Mouse (Mus musculus) v-Abl transformed pro-B cells (cell line): ENCODE measurements around the gene Zfp46.

Experiments
- in situ Hi-C, 2 experiments: fragments of 400-800 bp; cut with MboI; formaldehyde crosslinking; loops; one replicate each; pipeline ENCODE4 v1.15.1; 2025; ENCODE audit not compliant: unreplicated experiment in 2 of 2

Zfp46 gene

DNA sequence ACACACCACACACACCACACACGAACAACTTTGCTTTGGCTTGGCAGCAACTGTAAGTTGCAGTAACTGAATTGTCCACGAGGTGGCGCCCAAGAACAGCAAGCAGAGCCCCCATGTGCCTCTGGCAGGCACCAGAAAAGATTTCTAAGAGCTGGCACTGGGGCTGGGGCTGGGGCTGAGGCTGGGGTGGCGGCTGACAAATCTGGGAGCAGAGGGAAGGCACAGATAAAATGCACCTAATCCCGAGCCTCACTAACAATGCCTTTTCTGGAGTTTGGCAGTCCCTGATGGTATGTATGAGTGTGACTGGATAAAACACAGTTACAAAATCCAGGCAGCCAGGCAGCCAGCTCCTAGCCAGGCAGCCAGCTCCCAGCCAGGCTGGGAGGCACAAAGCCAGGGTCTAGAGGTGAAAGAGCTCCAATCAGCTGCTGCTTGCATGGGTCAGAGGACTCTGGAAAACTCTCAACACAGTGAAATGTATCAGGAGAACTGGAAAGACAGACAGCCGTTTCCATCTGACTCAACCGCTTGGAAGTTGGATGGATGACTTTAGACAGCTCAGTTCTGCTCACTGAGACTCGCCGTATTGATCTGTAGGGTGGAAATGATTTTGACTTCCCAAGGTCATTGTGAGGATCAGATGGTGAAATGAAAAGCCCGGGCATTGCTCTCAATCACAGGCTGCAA is 23.8 kb upstream of the Zfp46 start:
- in situ Hi-C loops, result loop anchor here (5.0 to 25.0 kb wide), 4 partner anchors 52 to 577 kb away; partner anchors contain the start of genes Ephb2 (in 1 of the 2), Hnrnpr (in 1 of the 2) and Lactbl1 (in 1 of the 2)

DNA sequence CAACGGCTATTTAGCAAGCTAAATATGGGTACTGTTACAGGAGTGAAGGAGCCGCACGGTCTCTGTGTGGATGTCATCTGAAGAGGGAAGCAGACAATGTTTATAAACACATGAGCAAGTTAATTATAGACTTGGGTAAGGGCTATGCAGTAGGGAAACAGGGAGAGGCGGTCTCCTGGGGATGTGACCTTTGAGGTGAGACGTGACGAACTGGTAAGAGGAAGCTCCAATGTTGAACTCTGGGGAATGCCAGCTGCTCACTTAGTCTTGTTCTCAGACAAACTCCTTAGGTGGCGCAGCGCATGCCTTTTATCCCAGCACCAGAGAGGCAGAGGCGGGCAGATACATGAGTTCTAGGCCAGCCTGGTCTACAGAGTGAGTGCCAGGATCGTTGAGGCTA is 22.6 kb upstream of the Zfp46 start:
- in situ Hi-C loops, result loop anchor here (5.0 to 25.0 kb wide), 4 partner anchors 50 to 575 kb away; partner anchors contain the start of genes Ephb2 (in 1 of the 2), Hnrnpr (in 1 of the 2) and Lactbl1 (in 1 of the 2)

DNA sequence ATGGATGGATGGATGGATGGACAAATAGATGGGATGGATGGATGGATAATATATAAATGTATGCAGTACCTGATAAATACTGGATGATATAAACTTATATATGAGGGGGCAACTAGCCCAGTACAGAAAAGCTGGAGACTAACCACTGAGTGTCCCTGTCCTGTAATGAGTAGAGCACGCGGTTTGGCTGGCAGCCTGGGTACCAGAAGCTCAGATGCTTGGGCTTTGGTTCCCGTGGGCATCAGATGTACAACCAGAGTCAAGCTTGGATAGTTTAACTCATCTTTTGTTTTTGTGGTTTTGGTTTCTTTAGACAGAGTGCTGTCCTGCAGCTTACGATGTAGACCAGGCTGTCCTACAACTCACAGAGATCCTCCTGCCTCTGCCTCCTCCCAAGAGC is 20.9 kb upstream of the Zfp46 start:
- in situ Hi-C loops, result loop anchor here (5.0 to 25.0 kb wide), 4 partner anchors 49 to 574 kb away; partner anchors contain the start of genes Ephb2 (in 1 of the 2), Hnrnpr (in 1 of the 2) and Lactbl1 (in 1 of the 2)

GRCm38 (mm10) chr4:136266716-136267343 is 17.7 kb upstream of the Zfp46 start:
- in situ Hi-C loops, result loop anchor here in 1 of 2 experiments (25.0 kb wide), 1 partner anchor 570 kb away; the partner anchor contains the start of gene Ephb2

- in situ Hi-C loops, result loop anchor here in 1 of 2 experiments (25.0 kb wide), 1 partner anchor 568 kb away; the partner anchor contains the start of gene Ephb2
These were observed 15.6 kb upstream of the Zfp46 start for GRCm38 (mm10) chr4:136268912-136269311.

DNA sequence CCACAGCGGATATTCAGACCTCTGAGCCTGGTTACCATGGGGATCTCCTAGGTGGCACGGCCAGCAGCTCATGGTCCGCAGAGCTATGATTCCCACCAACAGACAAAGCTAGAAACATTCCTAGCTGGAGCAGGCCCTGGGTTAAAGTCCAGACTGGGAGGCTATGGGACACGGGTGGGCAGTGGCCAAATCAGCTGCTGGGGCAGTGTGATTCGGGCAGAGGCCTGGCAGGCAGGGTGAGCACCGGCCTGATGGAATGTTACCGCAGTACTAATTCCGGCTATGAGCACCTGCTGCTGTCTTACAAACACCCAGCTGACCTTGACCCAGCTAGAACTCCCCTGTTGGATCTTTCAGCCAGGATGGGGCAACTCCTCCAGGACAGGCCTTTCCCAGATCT is 13.8 kb upstream of the Zfp46 start:
- in situ Hi-C loops, result loop anchor here in 1 of 2 experiments (25.0 kb wide), 1 partner anchor 567 kb away; the partner anchor contains the start of gene Ephb2

DNA sequence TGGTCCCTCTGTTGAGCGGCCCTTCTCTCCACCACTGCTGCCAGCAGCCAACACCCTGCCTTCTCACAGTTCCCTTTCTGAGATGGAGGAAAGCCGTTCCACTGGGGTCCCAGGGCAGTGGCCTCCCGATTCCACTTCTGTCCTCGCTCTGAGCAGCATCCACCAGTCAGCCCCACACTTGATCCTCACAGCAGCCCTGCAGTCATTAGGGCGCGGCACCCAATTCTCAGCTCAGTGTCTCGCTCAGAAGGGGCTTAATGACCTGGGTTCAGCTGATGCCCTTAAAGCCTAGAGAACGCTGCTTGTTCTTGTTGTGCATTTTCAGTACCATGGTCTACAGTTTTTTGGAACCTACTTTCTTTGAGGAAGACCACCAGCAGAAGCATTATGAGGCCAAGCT is 3.4 kb upstream of the Zfp46 start:
- in situ Hi-C loops, result no loop called here

DNA sequence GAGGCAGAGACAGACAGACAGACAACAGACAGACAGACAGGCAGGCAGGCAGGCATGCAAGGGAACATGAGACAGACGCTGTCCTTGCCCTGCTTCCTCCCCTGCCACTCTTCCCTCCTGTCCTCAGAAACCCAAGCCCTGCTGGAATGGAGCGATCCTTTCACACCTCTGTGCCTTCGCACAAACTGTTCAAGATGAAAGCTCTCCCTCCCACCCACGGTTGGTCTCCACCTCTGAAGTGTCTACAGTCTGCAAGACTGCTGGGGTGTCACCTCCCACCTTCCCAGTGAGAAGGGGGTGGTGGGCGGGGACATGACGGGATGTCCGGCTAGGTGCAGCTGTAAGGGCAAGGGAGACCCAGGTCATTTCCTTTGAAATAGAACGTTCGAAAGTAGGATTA is 2.9 kb upstream of the Zfp46 start:
- in situ Hi-C loops, result no loop called here

- in situ Hi-C loops, result no loop called here
These were observed 1.6 kb upstream of the Zfp46 start for GRCm38 (mm10) chr4:136282621-136283480.

DNA sequence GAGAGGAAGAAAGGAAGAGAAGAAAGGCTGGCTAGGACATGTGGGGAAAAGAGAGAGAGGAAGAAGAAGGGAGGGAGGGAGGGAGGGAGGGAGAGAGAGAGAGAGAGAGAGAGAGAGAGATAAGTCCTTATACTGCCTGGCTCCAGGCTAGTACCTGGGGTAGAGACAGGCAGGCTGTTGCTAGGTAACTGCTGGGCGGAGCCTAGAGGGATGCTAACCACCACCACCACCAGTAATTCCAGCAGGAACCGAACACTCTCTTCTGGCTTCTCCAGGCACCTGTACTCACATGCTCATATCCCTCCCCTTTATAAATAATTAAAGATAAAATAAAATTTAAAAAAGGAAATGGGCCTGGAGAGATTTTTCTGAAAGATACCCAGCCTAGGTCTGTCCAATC is 700 bp upstream of the Zfp46 start:
- in situ Hi-C loops, result no loop called here

DNA sequence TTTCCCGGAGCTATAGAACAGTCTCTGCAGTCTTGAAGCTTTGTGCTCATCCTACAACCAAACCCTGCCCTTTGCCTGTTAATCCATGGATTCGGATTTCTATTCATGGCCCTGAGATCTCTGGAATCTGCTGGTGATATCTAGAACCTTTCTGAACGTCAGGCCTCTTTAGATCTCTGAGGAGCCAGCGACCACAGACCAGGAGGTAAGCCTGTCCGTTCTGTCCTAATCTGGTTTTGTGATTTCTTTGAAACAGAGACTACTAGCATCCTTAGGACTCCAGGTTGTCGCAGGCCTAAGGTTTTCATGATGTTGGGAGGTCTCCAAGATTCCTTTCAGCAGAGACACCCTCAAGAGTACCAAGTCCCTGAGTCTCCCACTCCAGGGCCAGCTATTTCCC is 408 bp downstream of the Zfp46 start:
- in situ Hi-C loops, result no loop called here

- in situ Hi-C loops, result no loop called here
These were observed 896 bp downstream of the Zfp46 start for GRCm38 (mm10) chr4:136285348-136285810.

DNA sequence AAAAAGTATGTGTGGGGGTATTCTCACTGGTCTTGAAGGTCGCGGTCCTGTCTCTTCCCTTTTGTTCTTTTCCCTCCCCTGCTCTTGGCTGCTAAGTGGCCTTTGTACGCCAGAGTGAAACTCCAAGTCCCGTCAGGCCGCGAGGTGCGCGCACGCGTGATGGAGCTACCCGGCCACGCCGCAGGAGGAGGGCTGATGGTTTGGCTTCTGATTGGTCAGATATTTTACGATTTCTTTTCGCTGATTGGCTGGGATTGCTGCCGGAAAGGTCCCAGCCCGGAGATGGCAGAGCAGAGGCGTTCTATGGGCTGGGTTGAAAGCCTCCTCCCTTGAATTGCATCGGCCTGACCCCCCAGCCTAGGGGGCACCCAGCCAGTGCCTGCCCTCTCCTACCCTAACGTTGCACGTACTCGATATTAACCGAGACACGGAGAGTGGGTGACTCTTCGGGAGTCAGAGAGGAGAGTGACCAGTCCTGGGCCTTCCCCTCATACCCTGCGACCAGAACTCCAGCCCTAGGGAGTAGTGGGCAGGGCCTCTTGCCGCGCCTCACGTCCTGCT is 1.4 kb downstream of the Zfp46 start:
- in situ Hi-C loops, result no loop called here

DNA sequence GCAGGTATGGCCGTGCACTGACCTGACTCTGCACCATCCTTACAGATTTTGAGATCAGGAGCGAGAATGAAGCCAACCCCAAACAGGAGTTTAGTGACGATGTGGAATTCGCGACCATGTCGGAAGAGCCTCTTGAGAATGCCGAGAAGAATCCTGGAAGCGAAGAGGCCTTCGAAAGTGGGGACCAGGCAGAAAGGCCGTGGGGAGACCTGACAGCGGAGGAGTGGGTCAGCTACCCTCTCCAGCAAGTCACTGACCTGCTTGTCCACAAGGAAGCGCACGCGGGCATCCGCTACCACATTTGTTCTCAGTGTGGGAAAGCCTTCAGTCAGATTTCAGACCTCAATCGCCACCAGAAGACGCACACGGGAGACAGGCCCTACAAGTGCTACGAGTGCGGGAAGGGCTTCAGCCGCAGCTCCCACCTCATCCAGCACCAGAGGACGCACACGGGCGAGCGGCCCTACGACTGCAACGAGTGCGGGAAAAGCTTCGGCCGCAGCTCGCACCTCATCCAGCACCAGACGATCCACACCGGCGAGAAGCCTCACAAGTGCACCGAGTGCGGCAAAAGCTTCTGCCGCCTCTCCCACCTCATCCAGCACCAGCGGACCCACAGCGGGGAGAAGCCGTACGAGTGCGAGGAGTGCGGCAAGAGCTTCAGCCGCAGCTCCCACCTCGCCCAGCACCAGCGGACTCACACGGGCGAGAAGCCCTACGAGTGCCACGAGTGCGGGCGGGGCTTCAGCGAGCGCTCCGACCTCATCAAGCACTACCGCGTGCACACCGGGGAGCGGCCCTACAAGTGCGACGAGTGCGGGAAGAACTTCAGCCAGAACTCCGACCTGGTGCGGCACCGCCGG is 5.7 kb downstream of the Zfp46 start:
- in situ Hi-C loops, result loop anchor here in 1 of 2 experiments (5.0 kb wide), 1 partner anchor 33 kb away; no protein-coding TSS in a partner anchor

DNA sequence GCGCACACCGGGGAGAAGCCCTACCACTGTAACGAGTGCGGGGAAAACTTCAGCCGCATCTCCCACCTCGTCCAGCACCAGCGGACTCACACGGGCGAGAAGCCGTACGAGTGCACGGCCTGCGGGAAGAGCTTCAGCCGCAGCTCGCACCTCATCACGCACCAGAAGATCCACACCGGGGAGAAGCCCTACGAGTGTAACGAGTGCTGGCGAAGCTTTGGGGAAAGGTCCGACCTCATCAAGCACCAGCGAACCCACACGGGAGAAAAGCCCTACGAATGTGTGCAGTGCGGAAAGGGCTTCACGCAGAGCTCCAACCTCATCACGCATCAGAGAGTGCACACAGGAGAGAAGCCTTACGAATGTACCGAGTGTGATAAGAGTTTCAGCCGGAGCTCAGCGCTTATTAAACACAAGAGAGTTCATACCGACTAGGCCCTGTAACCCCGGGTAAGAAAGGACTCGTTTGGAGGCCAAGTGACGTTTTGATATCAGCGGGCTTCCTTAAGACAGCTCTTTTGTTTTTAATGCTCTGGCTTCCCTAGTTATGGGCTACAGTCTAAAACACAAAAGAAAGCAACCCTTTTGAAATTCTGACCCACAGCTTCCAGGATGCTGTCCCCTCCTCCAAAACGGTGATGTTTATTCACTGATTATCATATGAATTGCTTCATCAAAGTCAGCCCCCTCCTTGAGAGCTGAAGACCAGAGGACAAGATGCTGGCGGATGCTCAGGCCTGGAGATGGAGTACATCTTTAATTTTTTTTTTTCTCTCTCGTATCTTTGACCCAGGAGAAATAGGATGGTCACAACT is 6.5 kb downstream of the Zfp46 start:
- in situ Hi-C loops, result loop anchor here in 1 of 2 experiments (5.0 kb wide), 1 partner anchor 34 kb away; no protein-coding TSS in a partner anchor

- in situ Hi-C loops, result loop anchor here in 1 of 2 experiments (5.0 kb wide), 1 partner anchor 34 kb away; no protein-coding TSS in a partner anchor
These were observed 7.2 kb downstream of the Zfp46 start for GRCm38 (mm10) chr4:136291692-136292091.

DNA sequence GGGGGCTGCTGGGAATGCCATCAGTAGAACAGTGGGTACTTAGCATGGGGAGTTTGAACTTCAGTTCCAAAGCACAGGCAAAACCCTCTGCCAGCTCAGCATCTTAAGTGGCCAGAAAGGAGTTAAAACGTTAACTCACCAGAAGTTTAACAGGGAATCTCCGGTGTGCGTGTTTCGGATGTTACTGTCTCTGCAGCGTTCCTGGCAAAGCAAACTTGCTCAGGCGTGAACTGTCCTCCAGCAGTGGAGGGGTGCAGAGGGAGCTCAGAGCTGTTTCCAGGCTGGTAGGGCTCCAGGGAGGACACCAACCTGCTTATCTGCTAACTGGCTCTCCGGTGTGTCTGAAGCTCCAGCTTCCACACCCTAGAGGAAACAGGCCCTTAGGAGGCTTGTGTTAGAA is 11.5 kb downstream of the Zfp46 start:
- in situ Hi-C loops, result no loop called here

DNA sequence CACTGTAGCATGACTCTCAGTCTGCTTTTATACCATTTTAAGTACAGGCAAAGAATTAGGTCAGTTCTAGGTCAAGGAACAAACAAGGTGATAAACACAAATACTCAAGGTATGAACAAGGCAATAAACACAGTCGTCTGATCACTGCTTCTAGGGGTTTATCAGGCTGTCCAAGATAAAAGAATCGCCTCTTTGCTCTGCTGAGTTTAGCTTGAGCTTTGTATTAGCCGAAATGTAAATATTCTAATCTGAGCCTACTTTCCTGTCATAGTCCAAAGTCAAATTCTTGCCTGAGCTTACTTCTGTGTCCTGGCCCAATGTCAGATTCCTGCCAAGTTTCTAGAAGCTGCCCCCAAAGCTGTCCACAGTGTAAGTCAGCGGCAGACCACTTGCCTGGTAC is 18.0 kb downstream of the Zfp46 start:
- in situ Hi-C loops, result no loop called here
